Mouse (Mus musculus) forebrain, embryonic 10.5 days (tissue): ENCODE results near the gene Iffo1. TPM values are rescaled to one million over a fixed set of nuclear protein-coding genes. Genes with fewer than 3 reads are reported as not detected.
A peak's percentile ranks its signal among the peaks of the same experiment; 100 is the strongest.
"Not testable (repeated sequence)": the region's sequence is repeated elsewhere in the genome, so short reads cannot be mapped to it uniquely, and the experiment has no call there.

Source experiments
- DNase-seq: peaks from one replicate; pipeline ENCODE4 v3.0.0-alpha.2; 2017; ENCODE audit warnings: low spot score; ENCODE audit errors: extremely low spot score
- H3K27ac ChIP-seq: fragments of 300-500 bp; sonication (generic); 2 replicates; pipeline ENCODE4 v1.5.1; 2016; ENCODE audit warnings: mild to moderate bottlenecking
- H3K27me3 ChIP-seq: fragments of 300-500 bp; sonication (generic); 2 replicates; pipeline ENCODE4 v1.6.1; 2016; ENCODE audit warnings: mild to moderate bottlenecking; ENCODE audit not compliant: poor library complexity, severe bottlenecking
- H3K36me3 ChIP-seq: fragments of 300-500 bp; sonication (generic); replicated peaks from 2 replicates; pipeline ENCODE4 v1.6.1; 2016; ENCODE audit warnings: mild to moderate bottlenecking, moderate library complexity
- H3K4me1 ChIP-seq: fragments of 300-500 bp; sonication (generic); 2 replicates; pipeline ENCODE4 v1.6.1; 2016
- H3K4me3 ChIP-seq: fragments of 300-500 bp; sonication (generic); 2 replicates; pipeline ENCODE4 v1.5.1; 2016; ENCODE audit warnings: mild to moderate bottlenecking, moderate library complexity
- H3K9me3 ChIP-seq: fragments of 300-500 bp; sonication (generic); 2 replicates; pipeline ENCODE4 v1.6.1; 2016; ENCODE audit warnings: mild to moderate bottlenecking, moderate library complexity
- WGBS: fragments of 180-500 bp; shearing (Covaris S2); methylation state at CpG from one replicate; pipeline ENCODE4 v1.1.7; 2016; 5-methylcytosine and 5-hydroxymethylcytosine counted together
- polyA plus RNA-seq: library from polyadenylated mRNA; unstranded; fragments of >200 nt; fragmentation: Nextera tagmentation; extraction: Ambion mirVana; gene quantifications from 2 replicates; pipeline ENCODE4 v1.2.1, GENCODE M21; 2016

Gene Iffo1
- polyA plus RNA-seq, 1 experiment from 2014 or later = 10.0 TPM

DNA sequence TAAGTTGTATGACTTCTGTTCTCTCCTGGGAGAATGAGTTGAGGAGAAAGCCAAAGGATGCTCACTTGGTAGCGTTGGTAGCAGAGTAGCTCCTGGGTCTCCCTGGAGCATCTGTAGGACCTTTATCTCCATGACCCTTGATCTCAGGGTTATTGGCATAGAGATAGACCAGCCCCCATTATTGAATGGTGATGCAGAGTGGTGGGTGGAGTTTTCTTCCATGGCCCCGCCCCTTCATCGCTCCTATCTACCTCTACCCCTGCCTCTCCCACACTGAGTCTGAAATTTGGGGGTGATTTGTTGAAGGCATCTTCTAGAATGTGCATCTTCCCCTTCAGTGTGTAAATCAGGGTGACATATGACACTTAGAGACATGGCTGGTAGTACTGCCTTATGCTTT, 11.4 kb downstream of the Iffo1 start:
- peak overlapping the region; percentile 75; the same call in 1 of the 2 replicates for H3K27ac ChIP-seq
- peaks cover 93% of the 10 kb centered on the region for H3K36me3 ChIP-seq
- H3K4me1 ChIP-seq = peaks cover 46% of the 10 kb centered on the region
- H3K27me3 ChIP-seq = no peaks in the 10 kb centered on the region
- no peaks in the 10 kb centered on the region for H3K9me3 ChIP-seq
- H3K4me3 ChIP-seq = 0 out of 2 replicates have a peak overlapping the region, but pooled peaks have one; percentile 16
- DNase-seq = no peak
- 82% methylated on average over 3 of the region's 3 CpGs for WGBS

DNA sequence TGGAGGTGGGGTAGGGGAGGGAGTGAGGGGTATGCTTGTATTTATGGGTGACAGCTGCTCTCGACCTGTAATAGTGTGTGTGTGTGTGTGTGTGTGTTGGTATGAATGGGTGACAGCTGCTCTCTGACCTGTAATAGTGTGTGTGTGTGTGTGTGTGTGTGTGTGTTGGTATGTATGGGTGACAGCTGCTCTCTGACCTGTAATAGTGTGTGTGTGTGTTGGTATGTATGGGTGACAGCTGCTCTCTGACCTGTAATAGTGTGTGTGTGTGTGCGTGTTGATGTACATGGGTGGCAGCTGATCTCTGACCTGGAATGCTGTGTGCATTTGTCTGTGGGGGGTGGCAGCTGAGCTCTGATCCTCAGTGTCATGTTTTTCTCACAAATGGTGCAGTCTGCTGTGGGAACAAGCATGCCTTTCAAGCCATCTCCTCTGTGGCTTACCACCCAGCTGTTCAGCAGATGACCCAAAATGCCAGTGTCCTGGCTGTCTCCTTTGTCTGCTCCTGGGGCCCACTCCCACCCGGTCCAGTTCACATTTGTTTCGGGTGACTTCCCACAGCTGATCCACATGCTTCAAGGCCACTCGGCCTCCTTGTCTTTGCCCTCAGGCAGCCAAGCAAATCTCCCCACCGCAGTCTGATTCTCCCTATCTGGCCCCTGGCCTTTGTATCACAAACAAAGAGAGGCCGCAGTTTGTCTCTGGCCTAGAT, 12.0 kb downstream of the Iffo1 start:
- Histone ChIP-seq H3K9me3 (no peaks in the 10 kb centered on the region), H3K4me3 (peak overlapping the region; percentile 16; the same call in 1 of the 2 replicates), H3K4me1 (peaks cover 50% of the 10 kb centered on the region), H3K27me3 (no peaks in the 10 kb centered on the region), H3K27ac (peak overlapping the region; percentile 75), H3K36me3 (peaks cover 93% of the 10 kb centered on the region)
- peak; percentile 61 for DNase-seq
- 48% methylated on average over 7 of the region's 7 CpGs for whole genome bisulfite sequencing

- 0 out of 2 replicates have a peak overlapping the region, but pooled peaks have one; percentile 0 for H3K27ac ChIP-seq
- WGBS = 90% methylated on average over 15 of the region's 15 CpGs
- no peak for DNase-seq
- H3K27me3 ChIP-seq = no peaks in the 10 kb centered on the region
- H3K4me1 ChIP-seq = peaks cover 69% of the 10 kb centered on the region
- no peaks in the 10 kb centered on the region for H3K9me3 ChIP-seq
- peaks cover 93% of the 10 kb centered on the region for H3K36me3 ChIP-seq
- H3K4me3 ChIP-seq = 0 out of 2 replicates have a peak overlapping the region, but pooled peaks have one; percentile 7
Observed at GRCm38 (mm10) chr6:125158944-125159492, 14.0 kb downstream of the Iffo1 start.

DNA sequence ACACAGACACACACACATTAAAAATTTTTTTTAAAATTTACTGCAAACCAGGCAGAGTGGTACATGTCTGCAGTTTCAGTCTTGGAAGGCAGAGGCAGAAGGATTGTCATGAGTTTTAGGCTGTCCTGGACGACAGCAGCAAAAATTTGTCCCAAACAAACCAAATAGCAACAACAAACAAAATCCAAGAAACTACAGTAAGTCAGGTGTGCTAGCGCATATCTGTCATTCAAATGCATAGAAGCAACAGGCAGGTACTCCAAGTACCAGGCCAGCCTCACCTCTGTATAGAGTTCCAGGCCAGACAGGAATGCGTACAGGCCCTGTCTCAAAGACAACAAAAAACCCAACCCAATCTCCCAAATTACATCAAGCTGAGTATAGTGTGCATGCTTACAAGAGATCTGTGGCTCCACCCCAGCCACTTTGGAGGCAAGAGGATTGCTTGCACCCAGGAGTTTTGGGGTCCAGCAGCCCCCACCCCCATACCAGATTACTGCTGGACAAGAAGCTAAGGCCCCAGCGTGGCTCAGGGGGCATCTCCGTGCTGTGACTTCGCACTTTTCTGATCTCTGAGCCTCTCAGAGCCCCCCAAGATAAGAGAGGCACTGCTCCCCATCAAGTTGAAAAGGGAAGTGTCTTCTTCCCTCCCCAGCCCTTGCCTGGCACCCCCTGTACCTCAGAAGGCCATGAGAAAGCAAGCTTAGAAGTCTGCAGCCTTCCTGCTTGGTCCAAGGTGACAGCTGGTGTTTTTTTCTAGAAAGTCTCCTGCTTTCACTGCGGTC, 14.9 kb downstream of the Iffo1 start:
- H3K27ac ChIP-seq = peak overlapping the region; percentile 32; the same call in 1 of the 2 replicates
- H3K36me3 ChIP-seq = peaks cover 96% of the 10 kb centered on the region
- DNase-seq = no peak
- peaks cover 73% of the 10 kb centered on the region for H3K4me1 ChIP-seq
- peak overlapping the region; percentile 24; the same call in 1 of the 2 replicates for H3K4me3 ChIP-seq
- H3K27me3 ChIP-seq = no peaks in the 10 kb centered on the region
- 88% methylated on average over 7 of the region's 7 CpGs for WGBS
- H3K9me3 ChIP-seq = no peaks in the 10 kb centered on the region

- peak overlapping the region; percentile 24 for H3K4me3 ChIP-seq
- DNase-seq = no peak
- H3K27me3 ChIP-seq = no peaks in the 10 kb centered on the region
- peaks cover 93% of the 10 kb centered on the region for H3K36me3 ChIP-seq
- H3K9me3 ChIP-seq = no peaks in the 10 kb centered on the region
- H3K27ac ChIP-seq = peak overlapping the region; percentile 32; the same call in 1 of the 2 replicates
- peaks cover 73% of the 10 kb centered on the region for H3K4me1 ChIP-seq
- 76% methylated on average over 10 of the region's 10 CpGs for WGBS
Observed at GRCm38 (mm10) chr6:125160558-125160853, 15.5 kb downstream of the Iffo1 start.

DNA sequence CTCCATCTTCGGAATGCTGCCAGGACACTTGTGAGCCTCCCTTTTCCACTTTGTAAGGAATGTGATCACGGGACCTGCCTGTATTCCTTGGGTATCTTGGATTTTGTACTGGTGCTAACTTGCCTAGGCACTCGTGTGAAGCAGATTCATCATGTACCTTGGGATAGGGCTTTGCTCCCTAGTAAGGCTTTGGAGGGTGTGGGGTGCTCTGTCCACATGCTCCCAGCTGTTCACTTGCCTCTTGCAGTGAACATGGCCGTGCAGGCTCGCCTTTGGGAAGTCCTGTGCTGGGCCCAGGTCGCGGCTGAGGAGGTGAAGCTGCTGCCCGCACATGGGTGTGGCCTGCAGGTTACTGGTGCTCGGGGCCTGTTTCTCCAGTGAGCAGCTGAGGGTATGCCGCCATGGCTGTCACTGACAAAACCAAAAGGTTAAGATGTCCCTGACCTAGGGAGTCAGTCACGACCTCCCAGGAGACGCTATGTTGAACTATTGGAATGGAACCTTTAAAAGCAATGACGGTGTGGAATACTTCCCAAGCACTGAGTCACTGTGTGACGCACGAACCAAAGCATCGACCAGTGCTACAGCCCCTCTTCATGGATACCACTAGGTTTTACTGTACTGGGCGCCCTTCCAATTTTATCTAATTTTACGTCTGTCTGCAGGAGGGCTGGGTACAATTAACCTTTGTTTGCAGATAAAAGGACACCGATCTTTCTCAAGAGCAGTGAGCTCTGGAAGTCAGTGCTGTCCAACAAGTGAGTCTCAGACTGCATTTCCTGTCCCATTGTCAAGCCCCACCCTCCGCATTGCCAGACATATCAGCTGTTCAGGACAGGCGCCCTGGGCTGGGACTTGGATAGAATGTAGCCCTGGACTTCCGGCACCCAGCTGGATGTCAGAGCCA, 16.1 kb downstream of the Iffo1 start:
- peaks cover 78% of the 10 kb centered on the region for H3K4me1 ChIP-seq
- H3K27ac ChIP-seq = peak overlapping the region; percentile 32; the same call in 1 of the 2 replicates
- WGBS = 15% methylated on average over 22 of the region's 22 CpGs
- peak overlapping the region; percentile 24 for H3K4me3 ChIP-seq
- DNase-seq = peak; percentile 72
- H3K36me3 ChIP-seq = peaks cover 88% of the 10 kb centered on the region
- no peaks in the 10 kb centered on the region for H3K9me3 ChIP-seq
- H3K27me3 ChIP-seq = no peaks in the 10 kb centered on the region

DNA sequence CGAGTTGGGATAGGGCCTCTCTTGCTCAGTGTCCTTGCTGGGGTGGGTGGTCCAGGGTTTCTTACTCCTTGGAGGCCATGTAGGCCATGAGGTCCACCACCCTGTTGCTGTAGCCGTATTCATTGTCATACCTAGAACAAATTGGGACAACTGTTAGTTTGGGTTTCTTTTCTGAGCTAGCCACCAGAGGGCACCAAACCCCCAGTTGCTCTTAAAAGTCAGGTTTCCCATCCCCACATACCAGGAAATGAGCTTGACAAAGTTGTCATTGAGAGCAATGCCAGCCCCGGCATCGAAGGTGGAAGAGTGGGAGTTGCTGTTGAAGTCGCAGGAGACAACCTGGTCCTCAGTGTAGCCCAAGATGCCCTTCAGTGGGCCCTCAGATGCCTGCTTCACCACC, 16.9 kb downstream of the Iffo1 start:
- 20% methylated on average over 4 of the region's 5 CpGs for WGBS
- H3K27ac ChIP-seq, H3K9me3 ChIP-seq, H3K27me3 ChIP-seq: not testable (repeated sequence)
- peak; percentile 64 for DNase-seq
- Histone ChIP-seq H3K36me3 (peaks cover 84% of the 10 kb centered on the region), H3K4me1 (peaks cover 78% of the 10 kb centered on the region), H3K4me3 (peak overlapping the region; percentile 99; the same call in 1 of the 2 replicates)

- not testable (repeated sequence) for DNase-seq, H3K27ac ChIP-seq, H3K27me3 ChIP-seq, H3K9me3 ChIP-seq
- 76% methylated on average over 13 of the region's 16 CpGs for WGBS
- Histone ChIP-seq H3K4me1 (peaks cover 78% of the 10 kb centered on the region), H3K4me3 (peak overlapping the region; percentile 99), H3K36me3 (peaks cover 84% of the 10 kb centered on the region)
Observed at GRCm38 (mm10) chr6:125162615-125163305, 17.7 kb downstream of the Iffo1 start.

DNA sequence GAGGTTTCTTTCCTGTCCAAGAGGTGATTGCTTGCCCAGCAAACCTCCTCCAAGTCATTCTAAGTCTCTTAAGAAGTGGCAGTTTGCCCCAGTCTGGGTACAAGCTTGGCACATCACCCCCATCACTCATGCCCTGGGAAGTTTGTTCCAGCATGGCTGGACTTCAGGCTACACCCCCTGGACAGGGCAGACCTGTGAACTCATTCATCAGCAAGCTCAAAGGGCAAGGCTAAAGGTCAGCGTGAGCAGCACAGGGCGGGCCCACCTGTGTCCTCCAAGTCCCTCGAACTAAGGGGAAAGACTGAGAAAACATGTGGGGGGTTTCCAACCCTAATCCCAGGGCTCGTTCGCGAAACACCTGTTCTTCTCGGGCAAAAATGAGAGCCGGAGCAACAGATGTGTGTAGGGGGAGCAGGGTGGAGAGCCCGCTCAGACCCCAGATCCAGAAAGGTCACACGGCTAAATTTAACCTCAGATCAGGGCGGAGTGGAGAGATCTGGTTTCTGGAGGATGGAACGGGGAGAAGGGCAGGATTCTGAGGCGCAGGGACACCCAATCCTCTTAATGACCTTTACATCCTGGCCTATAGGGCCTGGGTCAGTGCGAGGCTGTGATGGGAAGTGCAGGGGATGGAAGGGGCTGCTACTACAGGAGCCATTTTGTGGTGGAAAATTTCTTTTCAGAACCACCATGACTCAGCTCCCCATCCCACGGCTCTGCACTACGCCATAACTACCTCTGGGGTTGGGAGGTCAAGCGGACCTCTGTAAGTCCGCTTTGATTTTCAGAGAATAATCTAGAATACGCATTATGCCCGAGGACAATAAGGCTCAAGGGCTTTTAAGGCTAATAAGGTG, 19.0 kb downstream of the Iffo1 start:
- Histone ChIP-seq H3K4me3 (peak overlapping the region; percentile 99), H3K36me3 (peaks cover 85% of the 10 kb centered on the region), H3K27ac (peak overlapping the region; percentile 100), H3K9me3 (no peaks in the 10 kb centered on the region), H3K4me1 (peaks cover 78% of the 10 kb centered on the region), H3K27me3 (no peaks in the 10 kb centered on the region)
- no peak for DNase-seq
- 6% methylated on average over 20 of the region's 20 CpGs for WGBS

DNA sequence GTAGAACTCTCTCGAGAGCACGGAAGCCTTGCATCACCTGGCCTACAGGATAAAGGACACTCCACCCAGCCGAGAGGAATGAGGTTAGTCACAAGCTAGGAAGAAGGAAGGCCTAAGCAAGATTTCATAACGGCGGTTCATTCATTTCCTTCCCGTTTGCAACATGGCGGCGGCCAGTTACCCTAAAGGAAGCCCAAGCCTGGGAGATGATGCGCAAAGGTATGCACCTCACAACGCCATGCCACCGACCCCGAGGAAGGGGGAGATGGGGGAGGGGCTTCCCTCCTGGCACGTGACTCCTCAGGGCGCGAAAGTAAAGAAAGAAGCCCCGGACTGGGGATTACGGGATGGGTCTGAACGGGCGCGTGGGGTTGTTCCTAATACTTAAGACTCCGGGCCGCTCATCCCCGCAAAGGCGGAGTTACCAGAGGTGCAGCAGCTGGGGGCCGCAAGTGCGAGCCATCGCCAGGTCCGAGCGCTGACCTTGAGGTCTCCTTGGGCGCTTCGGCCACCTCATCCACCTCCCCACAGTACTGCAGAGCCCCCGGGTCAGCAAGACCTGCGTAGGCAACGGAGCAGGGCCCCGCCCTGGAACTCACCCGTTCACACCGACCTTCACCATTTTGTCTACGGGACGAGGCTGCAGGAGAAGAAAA, 19.8 kb downstream of the Iffo1 start:
- WGBS = under 1% methylated on average over 39 of the region's 39 CpGs
- no peaks in the 10 kb centered on the region for H3K27me3 ChIP-seq
- H3K9me3 ChIP-seq = no peaks in the 10 kb centered on the region
- peak; percentile 84 for DNase-seq
- peak overlapping the region; percentile 100 for H3K27ac ChIP-seq
- peak overlapping the region; percentile 99 for H3K4me3 ChIP-seq
- H3K4me1 ChIP-seq = peaks cover 71% of the 10 kb centered on the region
- H3K36me3 ChIP-seq = peaks cover 85% of the 10 kb centered on the region
